Mouse (Mus musculus) cerebellum, adult 2 months (tissue): ENCODE results near the gene Cd82. TPM values are rescaled to one million over a fixed set of nuclear protein-coding genes. Genes with fewer than 3 reads are reported as not detected.

ENCODE experiments used
- DNase-seq, 2 experiments: peaks; one replicate each; pipeline ENCODE4 v3.0.0; 2021
- H3K27ac ChIP-seq: fragments of 200-500 bp; 2 replicates; pipeline ENCODE4 v1.5.1; 2012; ENCODE audit warnings: low read length, control low read depth, inconsistent platforms; ENCODE audit not compliant: insufficient read depth
- H3K27me3 ChIP-seq: fragments of 200-500 bp; 2 replicates; pipeline ENCODE4 v1.6.1; 2012; ENCODE audit warnings: inconsistent platforms, mild to moderate bottlenecking, low read length, moderate library complexity; ENCODE audit not compliant: control insufficient read depth, insufficient read depth
- H3K4me1 ChIP-seq: fragments of 200-500 bp; 2 replicates; pipeline ENCODE4 v1.6.1; 2011; ENCODE audit warnings: low read length; ENCODE audit not compliant: control insufficient read depth, insufficient read depth
- H3K4me3 ChIP-seq: fragments of 200-500 bp; replicated peaks from 2 replicates; pipeline ENCODE3; 2011; ENCODE audit warnings: mild to moderate bottlenecking, low read depth, low read length, control low read depth; ENCODE audit not compliant: insufficient read depth
- CTCF ChIP-seq: fragments of 200-500 bp; IDR thresholded peaks from 2 replicates; pipeline ENCODE4 v1.5.1; 2011; ENCODE audit warnings: low read depth, mild to moderate bottlenecking, control low read depth, low read length, moderate library complexity, borderline replicate concordance; ENCODE audit not compliant: insufficient read depth
- POLR2A ChIP-seq: fragments of 200-500 bp; IDR thresholded peaks from 2 replicates; pipeline ENCODE4 v1.6.1; 2011; ENCODE audit warnings: low read length, control low read depth, borderline replicate concordance; ENCODE audit not compliant: insufficient read depth
- WGBS: fragments of 180-500 bp; shearing (Covaris S2); methylation state at CpG from one replicate; pipeline ENCODE4 v1.1.7; 2018; 5-methylcytosine and 5-hydroxymethylcytosine counted together
- polyA plus RNA-seq: library from polyadenylated mRNA; depleted of rRNA; stranded (reverse); fragments of >200 nt; gene quantifications from 2 replicates; pipeline ENCODE4 v1.2.3, GENCODE M21; 2012

Cd82 gene
- polyA plus RNA-seq, 1 experiment = 47.4 TPM

DNA sequence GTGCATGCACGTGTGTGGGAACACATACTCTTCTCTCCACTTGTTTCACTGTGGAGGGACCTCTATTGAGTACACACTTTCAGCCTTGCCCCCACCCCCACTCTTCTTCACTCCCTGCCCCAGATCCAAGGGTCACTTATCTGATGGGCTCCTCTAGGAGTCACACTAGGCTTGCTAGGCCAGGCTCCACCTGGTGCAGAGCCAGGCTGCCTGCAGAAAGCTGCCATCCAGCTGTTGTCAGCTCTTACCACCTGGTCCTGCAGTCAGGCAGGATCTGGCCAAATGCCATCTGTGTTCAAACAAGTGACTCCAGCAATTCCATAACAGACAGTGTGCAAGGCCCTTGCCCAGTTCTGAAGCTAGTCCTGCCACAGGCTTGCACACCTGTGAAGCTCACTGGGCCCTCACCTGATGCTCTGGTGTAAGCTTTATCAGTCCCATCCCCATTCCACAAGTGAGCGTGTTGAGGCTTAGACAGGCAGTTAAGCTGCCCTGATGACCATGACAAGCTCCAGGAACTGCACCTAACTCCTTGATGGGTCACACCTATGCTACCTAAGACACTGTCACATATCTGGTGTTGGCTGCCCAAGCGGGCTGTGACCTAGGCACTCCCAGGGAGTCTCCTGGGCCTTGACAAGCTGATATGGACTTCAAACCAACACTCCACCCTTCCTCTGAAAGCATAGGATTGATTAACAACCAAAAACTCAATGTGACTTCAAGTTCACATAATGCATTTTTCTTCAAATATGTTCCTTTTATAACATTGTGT lies 7.9 kb downstream of the Cd82 start:
- H3K4me3 ChIP-seq = no peak overlapping the region
- TF ChIP-seq CTCF = no peak
- no peak for DNase-seq
- H3K27ac ChIP-seq = no peak overlapping the region
- WGBS = 83% methylated on average over 3 of the region's 3 CpGs
- H3K4me1 ChIP-seq = no peaks in the 10 kb centered on the region
- no peaks in the 10 kb centered on the region for H3K27me3 ChIP-seq

DNA sequence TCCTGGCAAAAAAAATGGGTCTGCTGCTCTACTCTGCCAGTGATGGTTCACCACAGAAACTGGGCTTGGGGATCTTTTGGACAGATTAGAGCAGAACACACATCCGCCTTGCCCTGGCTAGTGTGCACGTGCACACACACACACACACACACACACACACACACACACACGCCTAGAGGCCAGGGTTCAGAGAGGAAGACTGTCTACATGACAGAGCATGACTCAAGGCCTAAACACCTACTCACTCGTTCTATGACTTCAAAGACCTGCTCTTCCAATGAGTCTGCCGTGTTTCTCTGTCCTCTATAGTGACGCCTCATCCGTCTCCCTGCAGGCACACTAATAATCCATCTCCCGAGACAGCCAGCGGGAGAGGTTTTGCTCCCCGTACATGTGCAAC lies 8.6 kb downstream of the Cd82 start:
- no peak for DNase-seq
- TF ChIP-seq CTCF (no peak), POLR2A (no peak)
- H3K27ac ChIP-seq = no peak overlapping the region
- no peaks in the 10 kb centered on the region for H3K4me1 ChIP-seq
- H3K4me3 ChIP-seq = no peak overlapping the region
- H3K27me3 ChIP-seq = no peaks in the 10 kb centered on the region
- WGBS = 85% methylated on average over 10 of the region's 10 CpGs

DNA sequence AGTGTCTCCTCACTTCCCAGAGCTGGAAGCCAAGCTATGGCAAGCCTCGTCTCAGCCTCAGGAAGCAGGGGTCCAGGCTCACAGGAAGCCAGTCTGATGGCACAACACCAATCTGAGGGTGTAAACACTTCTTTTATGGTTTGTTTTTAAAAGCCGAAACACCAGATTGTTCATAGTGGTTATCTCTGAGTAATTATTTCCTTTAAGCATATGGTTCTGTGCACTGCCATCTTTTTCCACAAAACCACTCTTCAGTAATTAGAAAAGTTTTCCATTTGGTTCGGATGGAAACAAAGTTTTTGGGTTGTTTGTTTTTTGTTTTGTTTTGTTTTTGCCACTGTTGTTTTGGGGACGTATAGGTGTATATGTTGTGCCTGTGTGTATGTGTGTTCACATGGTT lies 9.9 kb downstream of the Cd82 start:
- 85% methylated on average over 4 of the region's 4 CpGs for WGBS
- Histone ChIP-seq H3K4me1 (no peaks in the 10 kb centered on the region), H3K27ac (no peak overlapping the region), H3K27me3 (no peaks in the 10 kb centered on the region), H3K4me3 (no peak overlapping the region)
- DNase-seq = no peak
- TF ChIP-seq POLR2A (no peak), CTCF (no peak)

DNA sequence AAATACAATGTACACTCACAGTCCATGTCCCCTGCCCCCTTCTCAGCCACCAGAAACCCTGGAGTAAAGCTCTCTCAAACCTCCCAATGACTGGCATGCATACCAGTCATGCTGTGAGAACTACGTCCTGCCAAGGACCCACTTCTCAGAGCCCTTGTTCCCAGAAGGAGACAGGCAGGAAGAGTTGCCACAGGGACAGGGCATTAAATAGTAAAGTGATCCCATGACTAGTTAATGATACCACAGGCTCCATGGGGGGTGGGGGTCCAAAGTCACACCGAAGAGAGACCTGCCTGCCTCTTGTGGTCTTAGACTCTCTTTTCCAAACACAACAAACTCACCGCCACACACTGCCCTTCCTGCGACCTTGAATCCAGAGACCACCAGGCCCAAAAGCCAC lies 10.4 kb downstream of the Cd82 start:
- no peaks in the 10 kb centered on the region for H3K27me3 ChIP-seq
- H3K4me1 ChIP-seq = no peaks in the 10 kb centered on the region
- TF ChIP-seq CTCF = no peak
- no peak for TF ChIP-seq POLR2A
- DNase-seq = no peak
- no peak overlapping the region for H3K27ac ChIP-seq
- no peak overlapping the region for H3K4me3 ChIP-seq
- WGBS = 43% methylated on average over 4 of the region's 4 CpGs

DNA sequence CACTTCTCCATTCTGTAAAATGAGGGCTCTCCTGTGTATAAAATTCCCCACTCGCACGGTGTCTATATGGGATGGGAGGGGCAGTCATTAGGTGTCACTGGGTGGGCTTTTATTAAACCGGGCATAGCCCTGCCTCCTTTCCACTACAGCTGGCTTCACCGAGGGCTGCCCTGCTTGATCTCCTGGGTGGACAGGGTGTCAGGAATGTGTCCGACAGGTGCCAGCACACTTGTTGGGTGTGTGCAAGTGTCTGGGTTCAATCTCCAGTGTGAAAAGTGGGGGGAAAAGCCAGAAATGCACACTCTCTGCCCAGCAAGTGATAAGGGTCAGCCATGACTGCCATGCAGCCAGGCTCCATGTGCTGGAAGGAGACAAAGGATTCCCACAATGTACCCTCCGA lies 10.9 kb downstream of the Cd82 start:
- 60% methylated on average over 6 of the region's 6 CpGs for WGBS
- Histone ChIP-seq H3K27ac (no peak overlapping the region), H3K4me3 (no peak overlapping the region), H3K27me3 (no peaks in the 10 kb centered on the region), H3K4me1 (no peaks in the 10 kb centered on the region)
- TF ChIP-seq POLR2A = no peak
- TF ChIP-seq CTCF = no peak
- DNase-seq = no peak

DNA sequence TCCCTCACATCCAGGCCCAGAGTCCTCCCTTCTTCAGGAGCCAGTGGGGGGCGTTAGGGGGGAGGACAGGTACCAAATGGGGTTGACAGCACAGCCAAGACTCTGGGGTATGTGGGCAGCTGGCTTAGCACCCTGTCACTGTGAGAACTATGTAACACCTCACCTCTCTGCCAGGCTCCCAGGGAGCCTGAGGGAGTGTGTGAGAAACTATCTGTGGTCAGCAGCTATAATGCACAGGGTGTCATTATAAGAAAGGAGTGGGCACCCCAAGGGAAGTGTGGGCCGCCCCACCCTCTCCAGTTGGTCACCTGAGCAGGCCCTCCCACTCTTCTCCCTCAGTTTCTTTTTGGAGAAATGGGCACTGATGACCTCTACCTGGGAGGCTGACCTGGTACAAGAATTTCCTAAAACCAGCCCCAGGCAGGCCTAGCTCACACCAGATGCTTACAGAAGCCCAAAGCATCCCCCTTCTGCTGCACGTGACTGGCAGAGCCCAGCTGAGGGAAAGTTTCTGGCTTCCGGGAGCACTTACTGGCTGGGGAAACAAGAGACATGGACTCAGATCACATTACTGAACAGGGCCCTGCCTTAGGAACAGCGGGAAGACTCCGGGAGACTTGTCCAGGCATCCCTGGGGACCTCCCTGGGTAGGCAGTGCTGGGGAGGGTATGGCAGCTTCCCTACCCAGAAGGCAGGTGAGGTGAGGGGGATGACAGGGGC lies 11.6 kb downstream of the Cd82 start:
- Histone ChIP-seq H3K27ac (no peak overlapping the region), H3K4me3 (no peak overlapping the region), H3K27me3 (no peaks in the 10 kb centered on the region), H3K4me1 (no peaks in the 10 kb centered on the region)
- 75% methylated on average over 6 of the region's 6 CpGs for WGBS
- DNase-seq = no peak
- TF ChIP-seq CTCF (no peak), POLR2A (no peak)

DNA sequence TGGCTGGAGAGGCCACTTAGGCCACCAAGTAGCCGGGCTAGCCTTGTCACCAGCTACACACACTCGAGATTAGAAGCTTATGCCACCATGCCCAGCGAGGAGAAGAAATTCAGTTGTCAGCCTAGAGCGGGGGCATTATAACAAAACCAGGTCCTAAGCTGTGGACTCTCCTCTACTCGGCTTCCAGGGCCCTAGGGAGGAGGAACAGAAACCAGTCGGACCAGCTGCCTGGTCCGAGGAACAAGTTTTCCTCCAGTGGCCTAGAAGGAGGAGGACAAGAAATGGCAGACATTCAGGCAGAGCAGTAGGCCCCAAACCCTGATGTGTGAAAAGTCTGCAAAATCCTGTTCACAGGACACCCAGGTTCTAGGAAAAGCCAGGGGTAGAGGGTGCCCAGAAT lies 12.2 kb downstream of the Cd82 start:
- 85% methylated on average over 7 of the region's 7 CpGs for WGBS
- no peaks in the 10 kb centered on the region for H3K4me1 ChIP-seq
- no peak overlapping the region for H3K27ac ChIP-seq
- no peaks in the 10 kb centered on the region for H3K27me3 ChIP-seq
- no peak for DNase-seq
- TF ChIP-seq POLR2A (no peak), CTCF (no peak)
- H3K4me3 ChIP-seq = no peak overlapping the region

DNA sequence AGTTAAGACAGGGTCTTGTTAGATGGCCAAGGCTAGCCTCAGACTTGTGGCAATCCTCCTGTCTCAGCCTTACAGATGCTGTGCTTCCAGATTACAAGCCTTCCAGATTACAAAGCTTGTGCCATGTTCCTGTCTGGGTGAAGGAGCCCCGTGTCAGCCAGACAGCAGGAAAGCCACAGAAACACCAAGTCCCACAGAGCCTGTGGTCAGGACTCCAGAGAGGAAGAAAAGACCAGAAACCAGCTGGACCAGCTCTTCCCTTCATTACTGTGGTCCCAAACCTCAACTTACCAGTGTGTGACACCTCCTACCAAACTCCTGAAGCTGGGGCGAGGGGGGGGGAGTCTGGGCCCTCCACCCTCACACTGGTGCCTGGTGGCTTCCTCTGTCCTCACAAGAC lies 13.3 kb downstream of the Cd82 start:
- whole genome bisulfite sequencing = 88% methylated on average over 2 of the region's 2 CpGs
- DNase-seq = no peak
- TF ChIP-seq POLR2A (no peak), CTCF (no peak)
- no peaks in the 10 kb centered on the region for H3K27me3 ChIP-seq
- no peak overlapping the region for H3K27ac ChIP-seq
- H3K4me3 ChIP-seq = no peak overlapping the region
- no peaks in the 10 kb centered on the region for H3K4me1 ChIP-seq
